Mouse (Mus musculus): ENCODE results near the gene Fbxo48. TPM values are rescaled to one million over a fixed set of nuclear protein-coding genes. Genes with fewer than 3 reads are reported as not detected.

The Fbxo48 gene
- total RNA-seq, 2 experiments from 2014 or later: 0.31 TPM; not detected in 1

- intact Hi-C loops (cut with DNase I): loop anchor here (10.0 kb wide), 1 partner anchor 68 kb away; no protein-coding TSS in a partner anchor
- Histone ChIP-seq H3K4me3 (no peak overlapping the region), H3K27ac (no peak overlapping the region)
- no peak for DNase-seq
- no peak for TF ChIP-seq CTCF (IDR thresholded peaks at IDR 0.05)
Measured at GRCm38 (mm10) chr11:16943016-16943415, 8.2 kb upstream of the Fbxo48 start.

GRCm38 (mm10) chr11:16948756-16949155 lies 2.4 kb upstream of the Fbxo48 start:
- intact Hi-C loops (cut with DNase I): loop anchor here (1.0 to 10.0 kb wide), 2 partner anchors 74 to 423 kb away; no protein-coding TSS in a partner anchor
- TF ChIP-seq CTCF (IDR thresholded peaks at IDR 0.05): peak; percentile 92
- H3K27ac ChIP-seq: peak overlapping the region; percentile 83
- DNase-seq: peak; percentile 49
- no peak overlapping the region for H3K4me3 ChIP-seq

- intact Hi-C loops (cut with DNase I): loop anchor here (5.0 kb wide), 2 partner anchors 207 to 443 kb away; partner anchors contain the start of genes Ppp3r1 and Sec61g
- peak overlapping the region; percentile 83 for H3K27ac ChIP-seq
- peak overlapping the region; percentile 79 for H3K4me3 ChIP-seq
Measured at GRCm38 (mm10) chr11:16950226-16950975, 774 bp upstream of the Fbxo48 start.

GRCm38 (mm10) chr11:16951761-16952010 lies 511 bp downstream of the Fbxo48 start:
- intact Hi-C loops (cut with DNase I): loop anchor here (5.0 kb wide), 2 partner anchors 206 to 444 kb away; partner anchors contain the start of genes Ppp3r1 and Sec61g
- peak overlapping the region; percentile 79 for H3K4me3 ChIP-seq
- no peak for TF ChIP-seq CTCF (IDR thresholded peaks at IDR 0.05)
- no peak for DNase-seq
- H3K27ac ChIP-seq: no peak overlapping the region

More at GRCm38 (mm10) chr11:16950226-16950975, 774 bp upstream of the Fbxo48 start:
- no peak for DNase-seq
- TF ChIP-seq CTCF (IDR thresholded peaks at IDR 0.05): no peak

GRCm38 (mm10) chr11:16956115-16956862 lies 5.1 kb downstream of the Fbxo48 start:
- no peak for DNase-seq
- Histone ChIP-seq H3K27ac (no peak overlapping the region), H3K4me3 (no peak overlapping the region)
- intact Hi-C loops (cut with DNase I): no loop called here
- no peak for TF ChIP-seq CTCF (IDR thresholded peaks at IDR 0.05)

- Histone ChIP-seq H3K4me3 (no peak overlapping the region), H3K27ac (no peak overlapping the region)
- no peak for TF ChIP-seq CTCF (IDR thresholded peaks at IDR 0.05)
- no peak for DNase-seq
- intact Hi-C loops (cut with DNase I): no loop called here
Measured at GRCm38 (mm10) chr11:16957030-16957429, 5.9 kb downstream of the Fbxo48 start.

- intact Hi-C loops (cut with DNase I): no loop called here
- DNase-seq: no peak
- Histone ChIP-seq H3K4me3 (no peak overlapping the region), H3K27ac (no peak overlapping the region)
- no peak for TF ChIP-seq CTCF (IDR thresholded peaks at IDR 0.05)
Measured at GRCm38 (mm10) chr11:16958520-16958919, 7.3 kb downstream of the Fbxo48 start.

- peak; percentile 24 for DNase-seq
- peak; percentile 63 for TF ChIP-seq CTCF (IDR thresholded peaks at IDR 0.05)
- H3K4me3 ChIP-seq: no peak overlapping the region
- intact Hi-C loops (cut with DNase I): loop anchor here (5.0 kb wide), 1 partner anchor 244 kb away; the partner anchor contains the start of gene Pno1
- H3K27ac ChIP-seq: no peak overlapping the region
Measured at GRCm38 (mm10) chr11:16967806-16968205, 16.6 kb downstream of the Fbxo48 start.

- DNase-seq: no peak
- Histone ChIP-seq H3K4me3 (no peak overlapping the region), H3K27ac (no peak overlapping the region)
- intact Hi-C loops (cut with DNase I): loop anchor here (5.0 kb wide), 1 partner anchor 243 kb away; the partner anchor contains the start of gene Pno1
- no peak for TF ChIP-seq CTCF (IDR thresholded peaks at IDR 0.05)
Measured at GRCm38 (mm10) chr11:16969650-16970049, 18.5 kb downstream of the Fbxo48 start.

- no peak for TF ChIP-seq CTCF (IDR thresholded peaks at IDR 0.05)
- Histone ChIP-seq H3K4me3 (no peak overlapping the region), H3K27ac (no peak overlapping the region)
- no peak for DNase-seq
- intact Hi-C loops (cut with DNase I): no loop called here
Measured at GRCm38 (mm10) chr11:16972027-16972426, 20.9 kb downstream of the Fbxo48 start.

- Histone ChIP-seq H3K4me3 (no peak overlapping the region), H3K27ac (no peak overlapping the region)
- intact Hi-C loops (cut with DNase I): no loop called here
- TF ChIP-seq CTCF (IDR thresholded peaks at IDR 0.05): no peak
- no peak for DNase-seq
Measured at GRCm38 (mm10) chr11:16973086-16973485, 21.9 kb downstream of the Fbxo48 start.

GRCm38 (mm10) chr11:16976937-16977336 lies 25.8 kb downstream of the Fbxo48 start:
- H3K27ac ChIP-seq: no peak overlapping the region
- TF ChIP-seq CTCF (IDR thresholded peaks at IDR 0.05): no peak
- intact Hi-C loops (cut with DNase I): no loop called here
- no peak overlapping the region for H3K4me3 ChIP-seq
- no peak for DNase-seq

GRCm38 (mm10) chr11:16977611-16978010 lies 26.4 kb downstream of the Fbxo48 start:
- H3K4me3 ChIP-seq: no peak overlapping the region
- no peak for DNase-seq
- TF ChIP-seq CTCF (IDR thresholded peaks at IDR 0.05): no peak
- intact Hi-C loops (cut with DNase I): no loop called here
- H3K27ac ChIP-seq: no peak overlapping the region
